8 mouse cellular contexts compared by ENCODE assay signal in genomic region chr4:26345080-26345479, GRCm38 (mm10). TPM values are rescaled to one million over a fixed set of nuclear protein-coding genes. Genes with fewer than 3 reads are reported as not detected.
DNase-seq lines count a peak whose midpoint lies in the region; ATAC-seq and TF ChIP-seq lines count a peak whose summit lies in the region.

No protein-coding gene starts in this region.

- ATAC-seq in heart, embryonic 12.5 days (ENCODE audit: insufficient number of reproducible peaks, low FRiP score) = no peak
- ATAC-seq in forebrain, embryonic 15.5 days (replicated peaks) = no peak
- ATAC-seq in liver, embryonic 14.5 days (ENCODE audit: insufficient read depth) = no peak

- DNase-seq in heart, postnatal 25 days (ENCODE audit: low spot score) = no peak
- DNase-seq in 3T3-L1 (ENCODE audit: low read depth, low spot score) = peak; percentile 4
- no peak for DNase-seq in liver, embryonic 14.5 days (ENCODE audit: low read depth in 3 of 3, low spot score in 3 of 3)
- no peak for DNase-seq in layer of hippocampus, postnatal 25 days (ENCODE audit: extremely low spot score in 1 of 2, low spot score in 1 of 2)
- DNase-seq in gastrocnemius, postnatal 14 days = no peak
- DNase-seq in kidney, postnatal 4 days = no peak

- no peak overlapping the region for H3K9ac ChIP-seq in heart, embryonic 12.5 days
- H3K9ac ChIP-seq in forebrain, embryonic 15.5 days (replicated peaks) = no peak overlapping the region
- no peak overlapping the region for H3K9ac ChIP-seq in liver, embryonic 14.5 days (replicated peaks)

- intact Hi-C loops in heart, postnatal 25 days (cut with DNase I) = no loop called here
- intact Hi-C loops in gastrocnemius, postnatal 14 days (cut with DNase I; ENCODE audit: low total_unique reads) = no loop called here

- 76% methylated on average over 3 of the region's 3 CpGs for WGBS in heart, embryonic 12.5 days
- 50% methylated on average over 3 of the region's 3 CpGs for WGBS in forebrain, embryonic 15.5 days
- 48% methylated on average over 3 of the region's 3 CpGs for WGBS in liver, embryonic 14.5 days (ENCODE audit: insufficient replicate concordance)

- 0 out of 2 replicates have a peak overlapping the region, but pooled peaks have one; percentile 43 for H3K4me2 ChIP-seq in heart, embryonic 12.5 days
- H3K4me2 ChIP-seq in forebrain, embryonic 15.5 days (replicated peaks) = peak overlapping the region; percentile 57
- peak overlapping the region; percentile 71 for H3K4me2 ChIP-seq in liver, embryonic 14.5 days (ENCODE audit: low read depth)

- no peak for TF ChIP-seq CTCF in liver, embryonic 14.5 days (IDR thresholded peaks at IDR 0.05; ENCODE audit: low read depth)

- no peak for TF ChIP-seq EP300 in liver, embryonic 14.5 days (IDR thresholded peaks at IDR 0.05; ENCODE audit: low read depth)

- H3K4me1 ChIP-seq in heart, embryonic 12.5 days (replicated peaks) = peaks cover 2% of the 10 kb centered on the region; the same call in 1 of the 2 replicates
- H3K4me1 ChIP-seq in forebrain, embryonic 15.5 days = peaks cover 9% of the 10 kb centered on the region
- peaks cover 0 to 7% of the 10 kb centered on the region in 2 experiments; a peak in 2 of 4 replicates for H3K4me1 ChIP-seq in liver, embryonic 14.5 days (replicated peaks; ENCODE audit: control insufficient read depth in 2 of 2, insufficient read depth in 2 of 2, low read length in 1 of 2)

- no peak overlapping the region for H3K4me3 ChIP-seq in heart, embryonic 12.5 days
- no peak overlapping the region for H3K4me3 ChIP-seq in forebrain, embryonic 15.5 days
- H3K4me3 ChIP-seq in liver, embryonic 14.5 days (ENCODE audit: insufficient read depth in 1 of 2, low read depth in 2 of 2, low read length in 2 of 2) = no peak overlapping the region

- H3K36me3 ChIP-seq in heart, embryonic 12.5 days = 0 out of 2 replicates have a peak, but pooled peaks cover 4% of the 10 kb centered on the region
- H3K36me3 ChIP-seq in forebrain, embryonic 15.5 days = no peaks in the 10 kb centered on the region
- H3K36me3 ChIP-seq in liver, embryonic 14.5 days (replicated peaks; ENCODE audit: control insufficient read depth, insufficient read depth, low read depth) = no peaks in the 10 kb centered on the region

- no peak overlapping the region for H3K27ac ChIP-seq in heart, embryonic 12.5 days (ENCODE audit: poor library complexity, severe bottlenecking)
- H3K27ac ChIP-seq in forebrain, embryonic 15.5 days (replicated peaks) = no peak overlapping the region
- no peak overlapping the region for H3K27ac ChIP-seq in liver, embryonic 14.5 days

- H3K27me3 ChIP-seq in heart, embryonic 12.5 days (replicated peaks) = no peaks in the 10 kb centered on the region
- no peaks in the 10 kb centered on the region for H3K27me3 ChIP-seq in forebrain, embryonic 15.5 days
- H3K27me3 ChIP-seq in liver, embryonic 14.5 days (ENCODE audit: control insufficient read depth, insufficient read depth, low read length) = no peaks in the 10 kb centered on the region

- no peaks in the 10 kb centered on the region for H3K9me3 ChIP-seq in heart, embryonic 12.5 days (replicated peaks)
- H3K9me3 ChIP-seq in forebrain, embryonic 15.5 days = no peaks in the 10 kb centered on the region
- H3K9me3 ChIP-seq in liver, embryonic 14.5 days (ENCODE audit: control insufficient read depth, low read length) = no peaks in the 10 kb centered on the region

RNA-seq across cellular contexts. Expression of gene Manea, which starts 1.6 kb away (rescaled TPM):
- polyA plus RNA-seq in heart, embryonic 12.5 days (2016; fragmentation: Nextera tagmentation; extraction: Ambion mirVana) = 19.6 and 21.1 TPM in 2 replicates
- total RNA-seq in heart, postnatal 25 days (2021) = 10 to 100 TPM; 14.9 to 18.0 TPM
- polyA plus RNA-seq in forebrain, embryonic 15.5 days (2015; fragmentation: Nextera tagmentation; extraction: Ambion mirVana) = 13.2 and 14.1 TPM in 2 replicates
- polyA plus RNA-seq in liver, embryonic 14.5 days (2012; rRNA removed) = 1.5 and 2.4 TPM in 2 replicates
- polyA plus RNA-seq in liver, embryonic 14.5 days (2014; fragmentation: Nextera tagmentation; extraction: Ambion mirVana) = 3.4 and 4.7 TPM in 2 replicates
- total RNA-seq in layer of hippocampus, postnatal 25 days (2021) = 10 to 100 TPM; 28.1 to 28.4 TPM
- 1 to 10 TPM; 7.0 to 8.2 TPM for total RNA-seq in gastrocnemius, postnatal 14 days (2021)
